Mouse (Mus musculus): ENCODE results near the gene Atad5.
"Not testable (repeated sequence)": the region's sequence is repeated elsewhere in the genome, so short reads cannot be mapped to it uniquely, and the experiment has no call there.

The Atad5 gene

GRCm38 (mm10) chr11:80088917-80089816 lies at the start of gene Atad5:
TSS of gene Atad5 (plus strand) at chr11:80089400.
- DNase-seq, result peak; percentile 94

GRCm38 (mm10) chr11:80042615-80043418 lies 46.4 kb upstream of the Atad5 start:
- DNase-seq, result peak; percentile 61

- no peak for DNase-seq
Measured at GRCm38 (mm10) chr11:80043419-80043817, 45.8 kb upstream of the Atad5 start.

DNA sequence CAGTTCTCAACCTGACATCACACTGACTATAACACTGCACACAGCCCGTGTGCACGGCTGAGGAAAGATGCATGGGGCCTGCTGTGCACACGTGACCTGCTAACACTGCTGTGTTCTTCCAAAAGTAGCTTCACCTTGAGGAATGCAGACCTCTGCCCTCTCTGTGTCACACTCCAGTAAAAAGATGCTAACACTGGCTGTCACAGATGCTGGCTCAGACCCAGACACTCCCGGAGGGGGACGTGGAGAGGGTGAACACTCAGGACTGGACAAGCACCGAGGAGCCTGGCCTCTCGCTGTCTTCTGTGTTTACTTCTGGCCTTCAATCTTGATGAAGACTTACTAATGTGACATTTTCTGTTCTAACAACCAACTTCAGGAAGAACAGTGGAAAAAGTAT lies 42.3 kb upstream of the Atad5 start:
- DNase-seq, result no peak

DNA sequence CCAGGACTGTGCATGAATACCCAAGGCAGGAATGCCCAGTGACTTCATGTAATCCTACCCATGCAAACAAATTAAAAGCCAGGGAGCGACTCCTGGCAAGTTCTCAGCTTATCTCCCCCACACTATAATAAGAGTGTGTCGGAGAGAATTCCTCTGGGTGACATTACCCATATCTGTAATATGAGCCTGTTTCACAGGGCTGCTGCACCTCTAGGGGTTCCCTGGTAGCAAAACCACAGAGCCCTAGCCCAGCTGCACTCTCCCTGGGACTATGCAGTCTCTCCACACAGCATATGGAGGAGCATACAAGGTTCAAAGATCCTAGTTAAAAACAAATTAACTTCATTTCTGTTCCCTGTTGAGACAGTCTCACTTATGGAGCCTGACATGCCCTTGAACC lies 39.1 kb upstream of the Atad5 start:
- DNase-seq, result peak; percentile 17

DNA sequence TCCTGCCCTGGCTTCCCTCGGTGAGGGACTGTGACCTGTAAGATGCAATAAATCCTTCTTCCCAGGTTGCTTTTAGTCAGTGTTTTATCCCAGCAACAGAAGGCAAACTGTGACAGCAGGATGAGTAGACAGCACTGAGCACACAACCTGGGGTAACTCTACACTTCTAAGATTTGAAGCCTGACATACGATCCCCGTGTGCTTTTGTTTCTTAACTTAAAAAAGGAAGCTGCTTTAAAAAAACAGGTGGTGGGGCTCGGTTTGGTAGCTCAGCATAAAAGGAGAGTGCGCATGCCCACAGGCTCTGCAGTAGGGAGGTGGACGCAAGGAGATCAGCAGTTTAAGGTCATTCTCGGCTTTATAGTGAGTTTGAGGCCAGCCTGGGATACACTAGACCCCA lies 36.7 kb upstream of the Atad5 start:
- DNase-seq, result no peak

DNA sequence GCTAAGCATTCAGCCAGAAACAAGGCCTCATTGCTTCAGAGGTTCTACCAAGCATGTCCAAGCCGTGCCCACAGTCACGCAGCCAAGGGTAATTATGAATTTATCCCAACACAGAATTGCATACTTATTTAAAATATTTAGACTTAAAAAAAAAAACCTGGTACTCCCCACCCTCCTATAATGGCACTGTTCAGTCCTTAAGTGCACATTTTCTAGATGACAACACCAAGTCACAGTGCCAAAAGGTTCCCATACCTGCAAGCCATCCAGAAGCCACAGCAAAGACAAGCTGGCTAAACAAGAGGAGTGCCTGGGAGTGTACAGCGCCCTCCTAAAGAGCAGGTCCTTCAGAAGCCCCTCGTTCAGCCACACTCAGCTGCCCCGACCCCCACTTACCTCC lies 36.0 kb upstream of the Atad5 start:
- no peak for DNase-seq

DNA sequence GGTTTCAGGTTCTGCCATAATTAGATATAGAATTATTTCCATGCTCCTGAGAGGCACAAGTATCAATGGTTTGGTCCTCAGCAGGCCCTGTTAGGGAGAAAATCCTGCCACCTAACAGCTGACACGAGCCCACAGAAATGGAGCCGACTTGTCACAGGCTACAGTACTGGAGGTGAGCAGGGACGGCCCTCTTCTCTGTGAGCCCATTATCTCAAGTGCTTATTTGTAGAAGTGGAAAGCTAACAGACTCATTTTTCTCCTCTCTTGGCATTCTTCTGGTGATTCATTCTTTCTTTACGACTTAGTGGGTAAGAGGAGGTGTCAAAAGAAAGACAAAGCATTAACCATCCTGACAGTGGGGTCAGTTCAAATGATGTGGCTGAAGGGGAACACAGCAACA lies 34.5 kb upstream of the Atad5 start:
- DNase-seq, result no peak

DNA sequence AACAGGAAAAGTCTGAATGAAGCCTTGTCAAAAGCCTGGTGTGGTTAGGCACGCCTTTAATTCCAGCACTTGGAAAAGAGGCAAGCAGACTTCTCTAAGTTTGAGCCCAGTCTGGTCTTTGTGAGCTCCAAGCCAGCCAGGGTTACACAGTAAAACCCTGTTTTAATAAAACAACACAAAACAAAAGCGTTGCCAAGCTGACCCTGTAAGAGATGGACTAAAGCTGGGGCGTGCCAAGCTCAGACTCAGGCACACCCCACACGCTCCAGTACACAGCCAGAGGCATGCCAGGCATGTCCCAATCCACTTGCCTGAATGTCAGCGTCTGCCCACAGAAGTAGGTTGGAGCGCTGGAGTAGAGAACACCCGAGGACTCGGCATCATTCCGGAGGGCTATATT lies 33.1 kb upstream of the Atad5 start:
- no peak for DNase-seq

GRCm38 (mm10) chr11:80062159-80062558 lies 27.0 kb upstream of the Atad5 start:
- no peak for DNase-seq

DNA sequence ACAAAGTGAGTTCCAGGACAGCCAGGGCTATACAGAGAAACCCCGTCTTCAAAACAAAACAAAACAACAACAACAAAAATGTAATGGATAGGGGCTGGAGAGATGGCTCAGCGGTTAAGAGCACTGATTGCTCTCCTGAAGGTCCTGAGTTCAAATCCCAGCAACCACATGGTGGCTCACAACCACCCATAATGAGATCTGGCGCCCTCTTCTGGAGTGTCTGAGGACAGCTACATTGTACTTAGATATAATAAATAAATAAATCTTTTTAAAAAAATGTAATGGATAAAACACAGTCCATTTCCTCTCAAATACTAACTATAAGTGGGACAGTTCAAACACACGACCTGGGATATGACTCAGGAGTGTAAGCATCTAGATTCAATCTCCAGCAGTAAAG lies 22.8 kb upstream of the Atad5 start:
- DNase-seq, result not testable (repeated sequence)

- DNase-seq, result no peak
Measured at GRCm38 (mm10) chr11:80067558-80067957, 21.6 kb upstream of the Atad5 start.

GRCm38 (mm10) chr11:80069815-80070214 lies 19.4 kb upstream of the Atad5 start:
- DNase-seq, result no peak

DNA sequence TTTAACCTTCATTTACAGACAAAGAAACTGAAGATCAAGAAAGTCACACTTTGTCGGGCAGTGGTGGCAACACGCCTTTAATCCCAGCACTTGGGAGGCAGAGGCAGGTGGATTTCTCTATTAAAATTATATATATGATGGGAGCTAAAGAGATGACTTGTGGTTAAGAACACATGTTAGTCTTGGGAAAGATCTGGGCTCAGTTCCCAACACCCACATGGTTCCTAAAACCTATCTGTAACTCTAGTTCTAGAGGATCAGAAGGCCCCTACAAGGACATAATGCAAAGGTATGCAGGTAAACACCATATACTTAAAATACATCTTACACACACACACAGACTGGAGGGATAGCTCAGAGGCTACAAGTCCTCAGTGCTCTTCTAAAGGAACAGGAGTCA lies 18.2 kb upstream of the Atad5 start:
- no peak for DNase-seq

- DNase-seq, result no peak
Measured at GRCm38 (mm10) chr11:80072365-80072764, 16.8 kb upstream of the Atad5 start.

- no peak for DNase-seq
Measured at GRCm38 (mm10) chr11:80075608-80076277, 13.5 kb upstream of the Atad5 start.

DNA sequence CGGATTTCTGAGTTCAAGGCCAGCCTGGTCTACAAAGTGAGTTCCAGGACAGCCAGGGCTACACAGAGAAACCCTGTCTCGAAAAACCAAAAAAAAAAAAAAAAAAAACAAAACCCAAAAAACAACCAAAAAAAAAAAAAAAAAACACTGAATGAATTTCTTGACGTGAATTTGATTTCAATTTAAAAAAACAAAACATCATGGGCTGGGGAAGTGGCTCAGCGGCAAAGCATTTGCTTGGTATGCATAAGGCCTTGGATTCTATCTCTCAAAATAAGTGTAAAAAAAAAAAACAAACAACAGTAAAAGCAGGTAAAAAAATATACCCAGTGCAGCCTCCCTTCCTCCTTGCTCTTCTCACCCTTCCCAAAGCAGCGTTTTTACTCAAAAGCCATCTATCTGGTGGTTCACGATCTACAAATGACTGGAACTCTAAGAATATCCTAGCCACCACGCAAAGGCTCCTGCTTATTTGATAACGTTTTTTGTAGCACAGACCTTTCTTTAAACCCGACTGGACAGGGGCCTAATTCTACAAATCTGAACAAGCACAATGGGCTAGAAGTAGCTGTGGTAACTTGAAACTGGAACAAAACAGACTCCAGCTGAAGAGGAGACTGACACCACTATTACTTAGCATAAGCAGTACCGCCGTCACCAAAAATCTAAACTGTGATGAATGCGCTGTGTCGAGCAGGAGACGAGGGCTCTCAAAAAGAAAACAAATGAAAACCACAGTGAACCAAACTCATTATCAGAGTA lies 11.2 kb upstream of the Atad5 start:
- DNase-seq, result no peak

DNA sequence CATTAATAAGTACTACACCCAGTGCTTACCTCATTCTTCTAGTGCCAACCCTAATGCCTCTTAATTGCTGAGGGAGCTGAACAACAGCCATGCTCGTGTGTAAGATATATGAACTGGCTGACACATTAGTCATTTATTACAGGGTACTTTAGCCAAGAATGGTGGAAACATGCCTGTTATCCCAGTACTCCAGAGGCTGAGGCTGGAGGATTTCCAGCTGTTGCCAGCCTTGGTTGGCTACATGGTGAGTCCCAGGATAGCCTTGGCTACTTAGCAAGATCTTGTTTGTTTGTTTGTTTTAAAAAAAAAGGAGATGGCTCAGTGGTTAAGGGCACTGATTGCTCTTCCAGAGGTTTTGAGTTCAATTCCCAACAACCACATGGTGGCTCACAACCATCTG lies 10.4 kb upstream of the Atad5 start:
- DNase-seq, result no peak

DNA sequence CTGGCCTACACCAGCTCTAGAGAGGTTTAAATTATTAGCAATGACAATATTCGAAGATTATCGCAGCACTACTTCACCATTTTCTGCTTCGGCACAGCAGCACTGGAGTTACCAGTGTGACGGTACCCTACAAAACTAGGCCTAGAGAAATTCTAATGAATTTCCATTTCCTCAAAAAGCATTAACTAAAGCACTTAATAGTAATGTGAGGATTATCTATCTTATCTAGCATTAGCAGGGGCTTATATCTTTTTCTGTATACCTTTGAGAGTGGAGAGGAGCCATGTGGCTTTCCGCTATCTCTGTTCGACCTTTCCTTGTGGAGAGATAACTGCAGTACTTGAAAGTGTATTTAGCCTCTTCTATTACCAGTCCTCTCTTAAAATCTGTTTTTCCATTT lies 9.4 kb upstream of the Atad5 start:
- no peak for DNase-seq

DNA sequence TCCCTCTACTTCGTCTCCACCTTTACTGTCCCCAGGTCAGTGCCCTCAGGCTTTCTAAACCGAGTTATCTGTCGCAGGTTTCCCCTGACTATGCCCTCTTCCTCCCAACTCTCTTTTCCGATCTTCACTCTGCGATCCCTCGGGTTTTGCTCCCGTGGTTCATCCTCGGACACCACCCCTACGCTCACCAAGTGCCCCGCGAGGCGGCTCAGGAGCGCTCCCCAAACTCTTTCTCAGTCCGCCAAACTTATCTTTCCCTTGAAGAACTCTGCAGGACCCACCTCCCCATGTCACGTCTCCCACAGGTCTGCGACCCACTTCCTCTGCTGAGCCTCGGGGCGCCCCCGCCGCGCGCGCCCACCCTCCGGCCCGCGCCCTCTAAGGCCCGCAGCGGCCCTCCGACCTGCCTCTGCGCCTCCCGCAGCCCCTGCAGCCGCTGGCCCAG lies 8.8 kb upstream of the Atad5 start:
- no peak for DNase-seq

- peak; percentile 97 for DNase-seq
Measured at GRCm38 (mm10) chr11:80080826-80081728, 8.1 kb upstream of the Atad5 start, which contains the start of gene Crlf3. TSS of gene Crlf3 (minus strand) at chr11:80080991.
